Mouse (Mus musculus) limb, embryonic 12.5 days (tissue): ENCODE data around the gene Ppp2ca. TPM values are rescaled to one million over a fixed set of nuclear protein-coding genes. Genes with fewer than 3 reads are reported as not detected.
"Not testable (repeated sequence)": the region's sequence is repeated elsewhere in the genome, so short reads cannot be mapped to it uniquely, and the experiment has no call there.

Source experiments
- ATAC-seq: fragments of 200-750 bp; cut with Nextera tagmentation; 2 replicates; pipeline ENCODE4 v1.8.0; 2017; ENCODE audit warnings: low read depth, moderate TSS enrichment; ENCODE audit not compliant: insufficient number of reproducible peaks, insufficient read depth, low FRiP score, low TSS enrichment
- H3K27ac ChIP-seq: fragments of 300-500 bp; sonication (generic); 2 replicates; pipeline ENCODE4 v1.5.1; 2016; ENCODE audit warnings: mild to moderate bottlenecking, moderate library complexity
- H3K27me3 ChIP-seq: fragments of 300-500 bp; sonication (generic); 2 replicates; pipeline ENCODE4 v1.6.1; 2016; ENCODE audit warnings: mild to moderate bottlenecking, moderate library complexity
- H3K36me3 ChIP-seq: fragments of 300-500 bp; sonication (generic); 2 replicates; pipeline ENCODE4 v1.6.1; 2016; ENCODE audit warnings: mild to moderate bottlenecking, moderate library complexity
- H3K4me1 ChIP-seq: fragments of 300-500 bp; sonication (generic); replicated peaks from 2 replicates; pipeline ENCODE4 v1.6.1; 2016
- H3K4me2 ChIP-seq: fragments of 300-500 bp; sonication (generic); 2 replicates; pipeline ENCODE4 v1.6.1; 2016; ENCODE audit warnings: mild to moderate bottlenecking, moderate library complexity
- H3K4me3 ChIP-seq: fragments of 300-500 bp; sonication (generic); replicated peaks from 2 replicates; pipeline ENCODE4 v1.5.1; 2016; ENCODE audit warnings: mild to moderate bottlenecking
- H3K9ac ChIP-seq: fragments of 300-500 bp; sonication (generic); replicated peaks from 2 replicates; pipeline ENCODE4 v1.6.1; 2016; ENCODE audit warnings: mild to moderate bottlenecking, moderate library complexity
- H3K9me3 ChIP-seq: fragments of 300-500 bp; sonication (generic); 2 replicates; pipeline ENCODE4 v1.6.1; 2016; ENCODE audit warnings: mild to moderate bottlenecking, moderate library complexity
- WGBS: fragments of 180-500 bp; shearing (Covaris S2); methylation state at CpG from one replicate; pipeline ENCODE4 v1.1.7; 2016; 5-methylcytosine and 5-hydroxymethylcytosine counted together
- microRNA-seq: library from miRNA; unstranded; fragments of <30 nt; microRNA quantifications from one replicate; pipeline ENCODE4, GENCODE M21; 2017
- polyA plus RNA-seq: library from polyadenylated mRNA; unstranded; fragments of >200 nt; fragmentation: Nextera tagmentation; extraction: Ambion mirVana; gene quantifications from 2 replicates; pipeline ENCODE4 v1.2.1, GENCODE M21; 2016

Ppp2ca gene
- polyA plus RNA-seq, 1 experiment from 2014 or later = 107 TPM

DNA sequence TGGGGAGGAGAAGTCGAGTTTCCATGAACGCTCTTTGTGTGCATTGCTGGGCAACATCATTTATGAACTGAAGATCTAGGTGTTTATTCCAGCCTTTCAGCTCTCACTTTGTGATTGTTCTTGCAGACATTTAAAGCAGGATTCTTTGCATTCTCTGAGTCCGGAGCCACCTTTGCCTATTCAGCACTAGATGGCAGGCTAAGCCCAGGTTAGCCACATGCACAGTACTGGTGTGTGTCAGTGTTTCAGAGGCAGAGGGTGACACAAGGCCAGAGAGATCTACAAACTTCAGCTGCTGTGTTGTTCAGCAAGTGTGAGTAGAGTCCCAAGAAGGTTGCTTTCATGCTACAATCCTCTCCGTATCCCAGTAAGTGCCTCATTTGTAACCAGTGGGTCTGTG is 45.2 kb downstream of the Ppp2ca start:
- not testable (repeated sequence) for H3K27ac ChIP-seq, H3K4me1 ChIP-seq, H3K36me3 ChIP-seq, H3K4me2 ChIP-seq, H3K27me3 ChIP-seq, H3K4me3 ChIP-seq, H3K9ac ChIP-seq, H3K9me3 ChIP-seq
- WGBS = 43% methylated on average over 4 of the region's 4 CpGs
- ATAC-seq = peak; percentile 47; the same call in 1 of the 2 replicates

DNA sequence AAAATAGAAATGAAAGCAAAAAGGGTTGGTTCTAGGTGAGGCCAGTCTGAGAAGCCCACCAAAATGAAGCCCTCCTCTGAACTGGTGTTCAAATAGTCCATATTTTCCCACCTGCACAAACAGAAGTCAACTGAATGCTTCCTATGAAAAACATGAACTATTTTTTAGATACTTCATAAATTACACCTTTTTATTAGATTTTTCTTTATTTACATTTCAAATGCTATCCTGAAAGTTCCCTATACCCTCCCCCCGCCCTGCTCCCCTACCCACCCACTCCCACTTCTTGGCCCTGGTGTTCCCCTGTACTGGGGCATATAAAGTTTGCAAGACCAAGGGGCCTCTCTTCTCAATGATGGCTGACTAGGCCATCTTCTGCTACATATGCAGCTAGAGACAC is 46.9 kb downstream of the Ppp2ca start, which contains the start of gene Olfr1373:
Olfr1373 (minus strand) TSS at position 101 of the 400 bp plus-strand sequence.
- H3K27ac ChIP-seq, H3K4me2 ChIP-seq, H3K27me3 ChIP-seq, H3K4me1 ChIP-seq, H3K36me3 ChIP-seq, ATAC-seq, H3K9me3 ChIP-seq, H3K4me3 ChIP-seq, H3K9ac ChIP-seq: not testable (repeated sequence)
- 90% methylated on average over 1 of the region's 1 CpGs for WGBS

DNA sequence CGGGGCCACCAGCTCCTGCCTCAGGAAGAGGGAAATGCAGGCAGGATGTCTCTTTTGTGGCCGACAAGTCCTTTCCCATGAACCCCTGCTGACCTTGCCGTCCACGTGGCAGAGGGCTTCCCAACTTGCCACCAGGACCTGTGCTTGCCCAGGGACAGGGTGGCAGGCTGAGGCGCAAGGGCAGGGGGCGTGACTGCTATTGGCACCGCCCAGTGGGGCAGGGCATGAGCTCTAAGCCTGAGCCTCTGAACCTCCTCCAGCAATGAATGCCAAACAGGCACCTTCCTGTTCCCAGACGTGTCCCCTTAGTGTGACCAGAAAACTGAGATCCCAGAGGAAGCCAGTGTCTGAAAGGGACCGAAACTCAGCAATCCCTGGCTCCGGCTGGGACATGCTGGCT is 65.4 kb downstream of the Ppp2ca start:
- Histone ChIP-seq H3K4me1 (no peaks in the 10 kb centered on the region), H3K36me3 (no peaks in the 10 kb centered on the region), H3K4me2 (no peak overlapping the region), H3K27ac (no peak overlapping the region), H3K27me3 (peaks cover 52% of the 10 kb centered on the region), H3K9ac (no peak overlapping the region), H3K4me3 (no peak overlapping the region), H3K9me3 (no peaks in the 10 kb centered on the region)
- ATAC-seq = no peak
- 28% methylated on average over 10 of the region's 10 CpGs for WGBS

- Histone ChIP-seq H3K4me1 (no peaks in the 10 kb centered on the region), H3K9me3 (no peaks in the 10 kb centered on the region), H3K4me2 (no peak overlapping the region), H3K4me3 (0 out of 2 replicates have a peak overlapping the region, but pooled peaks have one; percentile 4), H3K9ac (no peak overlapping the region), H3K27me3 (peaks cover 75% of the 10 kb centered on the region), H3K36me3 (no peaks in the 10 kb centered on the region), H3K27ac (no peak overlapping the region)
- WGBS = 2% methylated on average over 21 of the region's 21 CpGs
- no peak for ATAC-seq
These were observed 68.6 kb downstream of the Ppp2ca start for GRCm38 (mm10) chr11:52167126-52167525.

GRCm38 (mm10) chr11:52167901-52168302 is 69.4 kb downstream of the Ppp2ca start:
- H3K9me3 ChIP-seq, H3K4me1 ChIP-seq, H3K27ac ChIP-seq, H3K36me3 ChIP-seq: not testable (repeated sequence)
- H3K9ac ChIP-seq = 0 out of 2 replicates have a peak overlapping the region, but pooled peaks have one; percentile 31
- peak; percentile 52; the same call in 1 of the 2 replicates for ATAC-seq
- peaks cover 74% of the 10 kb centered on the region for H3K27me3 ChIP-seq
- peak overlapping the region; percentile 65 for H3K4me2 ChIP-seq
- WGBS = under 1% methylated on average over 36 of the region's 42 CpGs
- peak overlapping the region; percentile 46 for H3K4me3 ChIP-seq

GRCm38 (mm10) chr11:52168461-52168860 is 70.0 kb downstream of the Ppp2ca start:
- no peak overlapping the region for H3K27ac ChIP-seq
- 24% methylated on average over 12 of the region's 12 CpGs for WGBS
- H3K4me3 ChIP-seq = peak overlapping the region; percentile 46
- H3K27me3 ChIP-seq = peaks cover 69% of the 10 kb centered on the region
- ATAC-seq = no peak
- no peaks in the 10 kb centered on the region for H3K4me1 ChIP-seq
- no peaks in the 10 kb centered on the region for H3K36me3 ChIP-seq
- peak overlapping the region; percentile 65 for H3K4me2 ChIP-seq
- H3K9ac ChIP-seq = no peak overlapping the region
- no peaks in the 10 kb centered on the region for H3K9me3 ChIP-seq

Small RNA genes within 50 kb of the gene (microRNA-seq; reads per million reads assigned to microRNA genes)
- gene Gm24157 = not detected
- gene Mir3061 = 11.2 reads per million, percentile 26 among the genes with 10 or more reads in this experiment

Other genes starting within 250 kb of the Ppp2ca start
- 1.6 TPM in 2 replicates for gene Jade2, start 241.0 kb upstream of the Ppp2ca start, polyA plus RNA-seq
- gene Cdkn2aipnl, start 131.0 kb upstream of the Ppp2ca start, polyA plus RNA-seq = 107 and 109 TPM in 2 replicates
- gene Ube2b, start 97.9 kb upstream of the Ppp2ca start, polyA plus RNA-seq = 244 and 267 TPM in 2 replicates
- 13.4 and 15.8 TPM in 2 replicates for gene Cdkl3, start 94.5 kb upstream of the Ppp2ca start, polyA plus RNA-seq
- gene Olfr1373, start 46.8 kb downstream of the Ppp2ca start, polyA plus RNA-seq = not detected in 2 replicates
- gene Olfr1371, start 115.3 kb downstream of the Ppp2ca start, polyA plus RNA-seq = not detected in 2 replicates
- gene Skp1a, start 133.3 kb downstream of the Ppp2ca start, polyA plus RNA-seq = 871 and 976 TPM in 2 replicates
- gene Tcf7, start 184.3 kb downstream of the Ppp2ca start, polyA plus RNA-seq = 12.6 and 13.7 TPM in 2 replicates